Mouse (Mus musculus): ENCODE data around the gene Vps16. TPM values are rescaled to one million over a fixed set of nuclear protein-coding genes. Genes with fewer than 3 reads are reported as not detected.

Vps16 gene
- polyA plus RNA-seq, 1 experiment from 2014 or later: 89.2 TPM

GRCm38 (mm10) chr2:130430484-130430883, 6.3 kb downstream of the Vps16 start:
- Histone ChIP-seq H3K9ac (ENCODE audit: low read length) (no peak overlapping the region), H3K4me3 (ENCODE audit: low read depth, low read length) (no peak overlapping the region), H3K27me3 (ENCODE audit: control insufficient read depth, insufficient read depth, low read length) (no peaks in the 10 kb centered on the region), H3K4me1 (ENCODE audit: control insufficient read depth, insufficient read depth, low read length) (no peaks in the 10 kb centered on the region), H3K9me3 (ENCODE audit: control insufficient read depth, low read length) (no peaks in the 10 kb centered on the region), H3K4me2 (ENCODE audit: low read depth, severe bottlenecking) (no peak overlapping the region), H3K27ac (replicated peaks; ENCODE audit: low read depth, low read length) (no peak overlapping the region), H3K36me3 (ENCODE audit: control insufficient read depth, insufficient read depth, low read length) (peaks cover 2% of the 10 kb centered on the region; the same call in 1 of the 2 replicates)
- ATAC-seq (ENCODE audit: insufficient number of reproducible peaks, low FRiP score, low TSS enrichment, low read depth) (no peak), DNase-seq (ENCODE audit: low spot score) (no peak)
- WGBS: 91% methylated on average over 3 of the region's 3 CpGs

DNA sequence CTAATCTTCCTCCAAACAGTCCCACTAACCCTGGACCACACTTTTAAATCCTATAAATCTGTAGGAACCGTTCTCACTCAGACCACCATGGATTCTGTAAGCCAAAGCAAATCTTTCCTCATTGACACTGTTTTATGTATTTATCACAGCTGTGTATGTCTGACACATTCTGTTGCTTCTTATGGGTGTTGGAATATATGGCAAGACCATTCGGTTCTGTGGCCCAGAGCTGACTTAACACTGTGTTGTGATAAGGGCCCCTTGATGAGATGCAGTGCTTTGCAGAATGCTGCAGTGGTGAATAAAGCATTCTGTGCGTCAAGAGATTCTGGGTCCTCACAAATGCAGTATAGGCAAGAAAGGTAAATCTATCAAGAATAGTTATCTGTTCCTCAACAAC, 8.0 kb downstream of the Vps16 start:
- no peaks in the 10 kb centered on the region for H3K4me1 ChIP-seq (ENCODE audit: control insufficient read depth, insufficient read depth, low read length)
- no peak for DNase-seq (ENCODE audit: low spot score)
- H3K4me2 ChIP-seq (ENCODE audit: low read depth, severe bottlenecking): no peak overlapping the region
- H3K27ac ChIP-seq (replicated peaks; ENCODE audit: low read depth, low read length): no peak overlapping the region
- no peak overlapping the region for H3K9ac ChIP-seq (ENCODE audit: low read length)
- no peak overlapping the region for H3K4me3 ChIP-seq (ENCODE audit: low read depth, low read length)
- peaks cover 2% of the 10 kb centered on the region; the same call in 1 of the 2 replicates for H3K36me3 ChIP-seq (ENCODE audit: control insufficient read depth, insufficient read depth, low read length)
- 82% methylated on average over 3 of the region's 3 CpGs for WGBS
- H3K27me3 ChIP-seq (ENCODE audit: control insufficient read depth, insufficient read depth, low read length): no peaks in the 10 kb centered on the region
- no peak for ATAC-seq (ENCODE audit: insufficient number of reproducible peaks, low FRiP score, low TSS enrichment, low read depth)
- no peaks in the 10 kb centered on the region for H3K9me3 ChIP-seq (ENCODE audit: control insufficient read depth, low read length)

GRCm38 (mm10) chr2:130433152-130433551, 9.0 kb downstream of the Vps16 start:
- H3K36me3 ChIP-seq (ENCODE audit: control insufficient read depth, insufficient read depth, low read length): peaks cover 6% of the 10 kb centered on the region
- H3K4me3 ChIP-seq (ENCODE audit: low read depth, low read length): no peak overlapping the region
- DNase-seq (ENCODE audit: low spot score): peak; percentile 57
- no peak overlapping the region for H3K27ac ChIP-seq (replicated peaks; ENCODE audit: low read depth, low read length)
- no peak for ATAC-seq (ENCODE audit: insufficient number of reproducible peaks, low FRiP score, low TSS enrichment, low read depth)
- H3K9ac ChIP-seq (ENCODE audit: low read length): no peak overlapping the region
- H3K27me3 ChIP-seq (ENCODE audit: control insufficient read depth, insufficient read depth, low read length): no peaks in the 10 kb centered on the region
- 25% methylated on average over 4 of the region's 4 CpGs for WGBS
- H3K4me1 ChIP-seq (ENCODE audit: control insufficient read depth, insufficient read depth, low read length): no peaks in the 10 kb centered on the region
- H3K4me2 ChIP-seq (ENCODE audit: low read depth, severe bottlenecking): no peak overlapping the region
- H3K9me3 ChIP-seq (ENCODE audit: control insufficient read depth, low read length): no peaks in the 10 kb centered on the region

DNA sequence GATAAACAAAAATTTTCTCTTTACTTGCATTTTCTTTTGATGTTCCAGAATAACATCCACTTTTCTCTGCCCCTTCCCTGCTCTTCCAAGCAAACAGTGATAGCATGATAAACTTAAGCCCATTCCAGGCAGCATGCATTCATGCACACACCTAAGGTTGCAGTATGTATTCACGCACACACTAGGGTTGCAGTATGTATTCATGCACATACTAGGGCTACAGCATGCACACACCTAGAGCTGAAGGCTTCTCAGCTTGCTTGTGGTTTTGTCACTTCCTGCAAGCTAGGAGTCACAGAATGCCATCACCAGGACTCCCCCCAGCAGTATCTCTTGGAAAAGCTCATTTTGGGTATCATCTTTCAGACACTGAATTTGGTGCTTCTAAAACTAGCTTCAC, 12.6 kb downstream of the Vps16 start:
- no peak for ATAC-seq (ENCODE audit: insufficient number of reproducible peaks, low FRiP score, low TSS enrichment, low read depth)
- Histone ChIP-seq H3K9ac (ENCODE audit: low read length) (no peak overlapping the region), H3K4me1 (ENCODE audit: control insufficient read depth, insufficient read depth, low read length) (no peaks in the 10 kb centered on the region), H3K4me2 (ENCODE audit: low read depth, severe bottlenecking) (no peak overlapping the region), H3K27ac (replicated peaks; ENCODE audit: low read depth, low read length) (no peak overlapping the region), H3K27me3 (ENCODE audit: control insufficient read depth, insufficient read depth, low read length) (no peaks in the 10 kb centered on the region), H3K36me3 (ENCODE audit: control insufficient read depth, insufficient read depth, low read length) (peaks cover 25% of the 10 kb centered on the region), H3K4me3 (ENCODE audit: low read depth, low read length) (no peak overlapping the region), H3K9me3 (ENCODE audit: control insufficient read depth, low read length) (no peaks in the 10 kb centered on the region)
- DNase-seq (ENCODE audit: low spot score): no peak
- WGBS: 98% methylated on average over 1 of the region's 1 CpGs

- Histone ChIP-seq H3K9ac (ENCODE audit: low read length) (no peak overlapping the region), H3K27me3 (ENCODE audit: control insufficient read depth, insufficient read depth, low read length) (no peaks in the 10 kb centered on the region), H3K4me2 (ENCODE audit: low read depth, severe bottlenecking) (no peak overlapping the region), H3K9me3 (ENCODE audit: control insufficient read depth, low read length) (no peaks in the 10 kb centered on the region), H3K4me3 (ENCODE audit: low read depth, low read length) (no peak overlapping the region), H3K36me3 (ENCODE audit: control insufficient read depth, insufficient read depth, low read length) (peaks cover 36% of the 10 kb centered on the region), H3K27ac (replicated peaks; ENCODE audit: low read depth, low read length) (no peak overlapping the region), H3K4me1 (ENCODE audit: control insufficient read depth, insufficient read depth, low read length) (no peaks in the 10 kb centered on the region)
- ATAC-seq (ENCODE audit: insufficient number of reproducible peaks, low FRiP score, low TSS enrichment, low read depth) (no peak), DNase-seq (ENCODE audit: low spot score) (no peak)
- 91% methylated on average over 3 of the region's 3 CpGs for WGBS
Observed at GRCm38 (mm10) chr2:130438861-130439260, 14.7 kb downstream of the Vps16 start.

DNA sequence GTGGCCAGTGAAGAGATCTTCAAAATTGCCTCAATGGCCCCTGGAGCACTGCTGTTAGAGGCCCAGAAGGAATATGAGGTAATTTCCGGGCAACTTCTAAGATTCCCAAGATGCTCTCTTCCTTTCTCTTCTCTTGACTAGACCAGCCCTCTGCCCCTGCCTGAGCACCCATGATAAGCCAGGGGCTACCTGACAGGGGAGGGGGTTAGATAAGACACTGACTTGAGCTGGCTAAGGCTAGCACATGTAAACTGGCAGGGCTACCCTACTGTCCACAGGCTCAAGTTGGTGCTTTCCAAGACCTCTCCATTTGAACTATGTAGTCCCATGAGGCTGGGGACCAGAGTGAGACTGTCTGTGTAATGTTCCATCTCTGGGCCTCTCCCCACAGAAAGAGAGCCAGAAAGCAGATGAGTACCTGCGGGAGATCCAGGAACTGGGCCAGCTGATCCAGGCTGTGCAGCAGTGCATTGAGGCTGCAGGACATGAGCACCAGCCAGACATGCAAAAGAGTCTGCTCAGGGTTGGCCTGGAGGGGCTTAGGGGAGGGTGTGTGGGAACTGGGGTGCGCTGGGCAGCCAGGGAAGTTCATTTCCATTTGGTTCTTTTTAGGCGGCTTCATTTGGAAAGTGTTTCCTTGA, 15.8 kb downstream of the Vps16 start:
- Histone ChIP-seq H3K4me3 (ENCODE audit: low read depth, low read length) (no peak overlapping the region), H3K9ac (ENCODE audit: low read length) (no peak overlapping the region), H3K4me1 (ENCODE audit: control insufficient read depth, insufficient read depth, low read length) (no peaks in the 10 kb centered on the region), H3K9me3 (ENCODE audit: control insufficient read depth, low read length) (no peaks in the 10 kb centered on the region), H3K27me3 (ENCODE audit: control insufficient read depth, insufficient read depth, low read length) (no peaks in the 10 kb centered on the region), H3K36me3 (ENCODE audit: control insufficient read depth, insufficient read depth, low read length) (peaks cover 38% of the 10 kb centered on the region), H3K4me2 (ENCODE audit: low read depth, severe bottlenecking) (no peak overlapping the region), H3K27ac (replicated peaks; ENCODE audit: low read depth, low read length) (no peak overlapping the region)
- WGBS: 91% methylated on average over 4 of the region's 4 CpGs
- ATAC-seq (ENCODE audit: insufficient number of reproducible peaks, low FRiP score, low TSS enrichment, low read depth): no peak
- DNase-seq (ENCODE audit: low spot score): no peak

DNA sequence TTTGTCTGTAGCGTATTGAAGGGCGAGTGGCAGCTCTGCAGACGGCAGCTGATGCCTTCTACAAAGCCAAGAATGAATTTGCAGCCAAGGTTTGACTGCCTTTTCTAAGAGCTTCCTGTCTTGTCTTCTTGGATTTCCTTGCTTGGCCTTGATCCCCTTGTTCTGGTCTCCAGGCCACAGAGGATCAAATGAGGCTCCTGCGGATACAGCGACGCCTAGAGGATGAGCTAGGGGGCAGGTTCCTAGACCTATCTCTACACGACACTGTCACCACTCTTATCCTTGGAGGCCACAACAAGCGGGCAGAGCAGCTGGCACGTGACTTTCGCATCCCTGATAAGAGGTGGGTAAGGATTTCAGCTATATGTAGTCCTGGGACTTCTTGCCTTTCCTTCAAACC, 18.0 kb downstream of the Vps16 start:
- Histone ChIP-seq H3K9ac (ENCODE audit: low read length) (no peak overlapping the region), H3K9me3 (ENCODE audit: control insufficient read depth, low read length) (no peaks in the 10 kb centered on the region), H3K4me3 (ENCODE audit: low read depth, low read length) (no peak overlapping the region), H3K4me2 (ENCODE audit: low read depth, severe bottlenecking) (no peak overlapping the region), H3K27me3 (ENCODE audit: control insufficient read depth, insufficient read depth, low read length) (no peaks in the 10 kb centered on the region), H3K4me1 (ENCODE audit: control insufficient read depth, insufficient read depth, low read length) (no peaks in the 10 kb centered on the region), H3K36me3 (ENCODE audit: control insufficient read depth, insufficient read depth, low read length) (peaks cover 38% of the 10 kb centered on the region), H3K27ac (replicated peaks; ENCODE audit: low read depth, low read length) (no peak overlapping the region)
- 89% methylated on average over 10 of the region's 10 CpGs for WGBS
- ATAC-seq (ENCODE audit: insufficient number of reproducible peaks, low FRiP score, low TSS enrichment, low read depth) (no peak), DNase-seq (ENCODE audit: low spot score) (no peak)

GRCm38 (mm10) chr2:130448449-130448848, 24.3 kb downstream of the Vps16 start:
- Histone ChIP-seq H3K4me3 (ENCODE audit: low read depth, low read length) (no peak overlapping the region), H3K4me2 (ENCODE audit: low read depth, severe bottlenecking) (no peak overlapping the region), H3K27me3 (ENCODE audit: control insufficient read depth, insufficient read depth, low read length) (no peaks in the 10 kb centered on the region), H3K27ac (replicated peaks; ENCODE audit: low read depth, low read length) (no peak overlapping the region), H3K4me1 (ENCODE audit: control insufficient read depth, insufficient read depth, low read length) (peaks cover 8% of the 10 kb centered on the region), H3K9me3 (ENCODE audit: control insufficient read depth, low read length) (no peaks in the 10 kb centered on the region), H3K36me3 (ENCODE audit: control insufficient read depth, insufficient read depth, low read length) (0 out of 2 replicates have a peak, but pooled peaks cover 4% of the 10 kb centered on the region), H3K9ac (ENCODE audit: low read length) (no peak overlapping the region)
- DNase-seq (ENCODE audit: low spot score) (no peak), ATAC-seq (ENCODE audit: insufficient number of reproducible peaks, low FRiP score, low TSS enrichment, low read depth) (no peak)
